Mouse (Mus musculus): Measurements from ENCODE around the gene Tdp1. TPM values are rescaled to one million over a fixed set of nuclear protein-coding genes. Genes with fewer than 3 reads are reported as not detected.
A peak's percentile ranks its signal among the peaks of the same experiment; 100 is the strongest.
"Not testable (repeated sequence)": the region's sequence is repeated elsewhere in the genome, so short reads cannot be mapped to it uniquely, and the experiment has no call there.

Tdp1 gene
- polyA plus RNA-seq, 1 experiment from 2014 or later: 51.5 TPM

DNA sequence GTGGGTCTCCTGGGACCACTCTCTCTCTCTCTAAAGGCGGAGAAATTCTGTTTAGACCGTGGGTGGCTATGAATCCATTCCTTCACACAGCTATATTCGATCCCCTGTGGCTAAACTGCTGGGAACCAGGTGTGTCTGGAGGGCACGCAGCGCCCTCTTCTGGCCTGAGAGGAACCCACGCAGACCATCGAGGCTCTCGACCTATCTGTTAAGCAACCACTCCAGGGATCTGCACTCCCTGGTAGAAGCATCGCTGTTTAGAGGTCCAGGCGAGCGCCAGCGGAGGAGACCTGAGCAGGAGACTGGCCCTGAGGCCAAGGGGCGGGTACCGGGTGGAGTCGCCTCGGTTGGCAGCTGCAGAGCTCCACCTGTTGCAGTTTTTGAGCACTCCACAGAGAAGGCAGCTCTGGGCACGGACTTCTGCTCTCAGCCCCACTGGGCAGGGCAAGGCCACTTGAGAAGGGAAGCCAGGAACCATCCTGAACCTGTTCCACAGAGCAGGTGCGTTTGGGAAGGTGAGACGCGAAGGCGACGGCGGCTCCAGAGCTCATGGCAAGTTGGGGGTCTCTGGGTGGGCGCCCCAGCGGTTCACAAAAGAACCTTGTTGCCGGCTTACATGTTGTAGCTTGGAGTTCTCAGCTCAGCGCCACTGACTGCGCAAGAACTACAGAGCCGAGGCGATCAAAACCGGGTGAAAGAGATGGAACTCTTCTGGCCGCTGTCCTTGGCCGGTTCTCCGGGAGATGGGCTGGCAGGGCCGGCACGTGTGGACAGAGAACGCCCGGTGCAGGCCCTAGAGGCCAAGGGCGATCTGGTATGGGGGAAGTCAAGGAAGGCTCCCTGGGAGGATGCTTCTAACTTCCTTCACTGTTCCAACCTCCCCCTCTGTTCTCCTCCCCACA lies 80.2 kb downstream of the Tdp1 start, which contains the start of gene Kcnk13:
TSS of gene Kcnk13 (plus strand) at position 199 of the 902 bp plus-strand sequence.
- Histone ChIP-seq H3K9me3 (no peaks in the 10 kb centered on the region), H3K4me3 (peak within 1 kb of the TSS; percentile 49), H3K27me3 (peaks cover 67% of the 10 kb centered on the region), H3K9ac (peak within 1 kb of the TSS; percentile 47), H3K27ac (replicated peaks) (no peak within 1 kb of the TSS), H3K4me2 (peak within 1 kb of the TSS; percentile 84), H3K4me1 (replicated peaks) (peaks cover 37% of the 10 kb centered on the region), H3K36me3 (no peaks in the 10 kb centered on the region)
- ATAC-seq (ENCODE audit: low FRiP score, low read depth): peak; percentile 49; the same call in 1 of the 2 replicates
- 1% methylated on average over 39 of the region's 39 CpGs for WGBS

DNA sequence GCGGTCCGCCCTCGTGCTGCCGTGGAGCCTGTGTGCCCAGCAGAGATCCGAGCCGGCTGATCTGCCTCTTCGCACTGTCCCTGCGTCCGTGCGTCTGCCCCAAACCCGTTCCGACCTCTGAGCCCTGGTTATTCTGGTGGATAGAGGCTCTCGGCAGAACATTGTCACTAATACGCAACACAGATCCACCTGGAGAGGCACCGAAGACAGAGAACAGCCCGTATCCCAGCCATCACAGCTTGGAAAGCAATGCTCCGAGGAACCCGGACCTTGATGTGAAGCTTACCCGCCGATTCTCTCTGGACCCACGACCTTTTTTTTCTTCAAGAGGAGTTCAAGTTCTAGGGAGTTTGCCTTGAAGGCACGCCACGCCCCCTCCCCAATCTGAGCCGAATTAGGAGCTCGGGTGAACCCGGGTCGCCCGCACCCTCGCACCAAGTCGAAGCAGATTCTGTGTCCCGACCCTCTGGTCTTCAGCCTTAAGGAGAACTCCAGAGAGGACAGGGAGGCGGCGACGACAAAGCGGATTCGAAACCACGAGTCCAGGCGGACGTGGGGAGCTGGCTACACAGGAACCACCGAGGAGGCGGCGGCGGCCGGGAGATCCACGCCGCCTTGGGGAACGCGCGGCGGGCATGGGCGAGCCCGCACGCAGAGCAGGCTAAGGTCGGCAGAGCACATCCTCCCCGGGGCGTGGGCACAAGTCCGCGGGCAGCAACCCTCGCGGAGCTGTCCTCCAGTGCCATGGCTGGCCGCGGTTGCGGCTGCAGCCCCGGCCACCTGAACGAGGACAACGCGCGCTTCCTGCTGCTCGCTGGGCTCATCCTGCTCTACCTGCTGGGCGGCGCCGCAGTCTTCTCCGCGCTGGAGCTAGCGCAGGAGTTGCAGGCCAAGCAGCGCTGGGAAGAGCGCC lies 81.1 kb downstream of the Tdp1 start:
- peak overlapping the region; percentile 47 for H3K9ac ChIP-seq
- peak overlapping the region; percentile 84 for H3K4me2 ChIP-seq
- no peak overlapping the region for H3K27ac ChIP-seq (replicated peaks)
- ATAC-seq (ENCODE audit: low FRiP score, low read depth): peak; percentile 49
- peaks cover 72% of the 10 kb centered on the region for H3K27me3 ChIP-seq
- WGBS: under 1% methylated on average over 76 of the region's 77 CpGs
- H3K9me3 ChIP-seq: no peaks in the 10 kb centered on the region
- H3K4me3 ChIP-seq: peak overlapping the region; percentile 49
- H3K36me3 ChIP-seq: no peaks in the 10 kb centered on the region
- peaks cover 32% of the 10 kb centered on the region for H3K4me1 ChIP-seq (replicated peaks)

DNA sequence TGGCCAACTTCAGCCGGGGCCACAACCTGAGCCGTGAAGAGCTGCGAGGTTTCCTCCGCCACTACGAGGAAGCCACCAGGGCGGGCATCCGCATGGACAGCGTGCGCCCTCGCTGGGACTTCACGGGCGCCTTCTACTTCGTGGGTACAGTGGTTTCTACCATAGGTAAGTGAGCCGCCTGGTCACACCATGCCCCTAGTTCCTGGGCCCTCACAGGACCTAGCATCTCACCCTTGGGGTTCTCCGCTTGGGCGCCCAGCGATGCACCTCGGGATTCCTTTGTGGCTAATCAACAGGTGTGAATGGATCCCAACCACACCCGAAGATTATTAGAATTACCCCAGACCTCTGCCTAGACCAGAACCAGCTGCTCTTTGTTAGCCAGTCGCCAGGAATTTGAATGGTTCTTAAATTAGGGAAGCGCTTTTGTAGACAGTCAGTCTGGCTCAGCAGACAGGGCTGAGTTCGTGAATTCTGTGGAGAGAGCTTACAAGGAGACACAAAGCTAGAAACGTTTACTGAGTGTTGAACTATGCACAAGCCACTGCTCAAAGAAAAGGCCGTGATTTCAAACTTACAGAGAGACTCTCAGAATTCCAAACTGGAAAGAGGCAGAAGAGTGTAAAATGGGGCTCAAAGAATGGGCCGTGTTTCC lies 81.9 kb downstream of the Tdp1 start:
- Histone ChIP-seq H3K4me1 (replicated peaks) (peaks cover 32% of the 10 kb centered on the region), H3K4me2 (peak overlapping the region; percentile 84), H3K27me3 (peaks cover 68% of the 10 kb centered on the region), H3K36me3 (no peaks in the 10 kb centered on the region), H3K27ac (replicated peaks) (no peak overlapping the region), H3K9ac (peak overlapping the region; percentile 47), H3K9me3 (no peaks in the 10 kb centered on the region), H3K4me3 (peak overlapping the region; percentile 49)
- ATAC-seq (ENCODE audit: low FRiP score, low read depth): peak; percentile 58
- 7% methylated on average over 25 of the region's 25 CpGs for WGBS

DNA sequence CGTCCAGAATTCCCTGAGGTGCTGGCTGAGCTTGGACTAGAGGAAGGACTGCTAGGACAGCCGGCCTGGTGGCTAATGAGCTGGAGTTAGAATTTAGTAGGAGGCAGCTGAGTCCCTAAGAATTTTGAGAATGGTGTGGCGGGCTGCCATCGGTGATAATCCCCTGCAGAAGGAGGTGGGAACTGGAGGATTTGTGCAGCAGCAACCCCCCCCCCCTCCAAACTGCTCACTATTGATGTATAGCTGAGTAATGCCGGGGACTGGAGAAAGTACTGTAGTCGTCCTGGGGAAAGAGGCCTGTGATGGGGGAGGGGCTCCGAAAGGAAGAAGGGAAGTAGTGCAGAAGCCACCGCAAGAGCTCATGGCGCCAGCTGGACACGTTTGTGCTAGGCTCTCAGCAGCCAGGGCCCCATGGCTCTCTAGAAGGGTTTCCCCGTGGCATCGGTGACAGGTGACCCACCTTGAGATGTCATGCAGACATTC lies 82.6 kb downstream of the Tdp1 start:
- Histone ChIP-seq H3K4me2 (peak overlapping the region; percentile 84), H3K4me3 (peak overlapping the region; percentile 49; the same call in 1 of the 2 replicates)
- no peak for ATAC-seq (ENCODE audit: low FRiP score, low read depth)

DNA sequence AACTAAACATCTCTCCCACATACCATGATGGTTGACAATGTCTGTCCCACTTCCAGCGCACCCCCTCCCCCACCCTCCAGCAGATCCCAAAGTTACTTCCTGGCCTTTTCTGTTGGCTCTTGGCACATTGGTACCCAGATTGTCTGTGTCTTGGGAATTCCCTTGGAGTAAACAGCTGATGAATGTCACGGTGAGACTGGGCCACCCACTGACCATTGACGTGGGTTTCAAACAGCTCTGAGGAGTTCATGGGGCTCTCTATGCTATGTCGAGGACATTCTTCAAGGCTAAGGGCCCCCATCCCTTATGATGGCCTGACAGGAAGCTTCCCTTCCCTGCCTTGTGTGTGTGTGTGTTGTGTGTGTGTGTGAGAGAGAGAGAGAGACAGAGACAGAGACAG lies 85.6 kb downstream of the Tdp1 start:
- 66% methylated on average over 4 of the region's 4 CpGs for WGBS

More for the DNA sequence above, 82.6 kb downstream of the Tdp1 start:
- Histone ChIP-seq H3K27ac (replicated peaks) (no peak overlapping the region), H3K4me1 (replicated peaks) (peaks cover 32% of the 10 kb centered on the region), H3K9ac (no peak overlapping the region), H3K36me3 (no peaks in the 10 kb centered on the region), H3K27me3 (peaks cover 67% of the 10 kb centered on the region), H3K9me3 (no peaks in the 10 kb centered on the region)
- WGBS: 16% methylated on average over 12 of the region's 12 CpGs

DNA sequence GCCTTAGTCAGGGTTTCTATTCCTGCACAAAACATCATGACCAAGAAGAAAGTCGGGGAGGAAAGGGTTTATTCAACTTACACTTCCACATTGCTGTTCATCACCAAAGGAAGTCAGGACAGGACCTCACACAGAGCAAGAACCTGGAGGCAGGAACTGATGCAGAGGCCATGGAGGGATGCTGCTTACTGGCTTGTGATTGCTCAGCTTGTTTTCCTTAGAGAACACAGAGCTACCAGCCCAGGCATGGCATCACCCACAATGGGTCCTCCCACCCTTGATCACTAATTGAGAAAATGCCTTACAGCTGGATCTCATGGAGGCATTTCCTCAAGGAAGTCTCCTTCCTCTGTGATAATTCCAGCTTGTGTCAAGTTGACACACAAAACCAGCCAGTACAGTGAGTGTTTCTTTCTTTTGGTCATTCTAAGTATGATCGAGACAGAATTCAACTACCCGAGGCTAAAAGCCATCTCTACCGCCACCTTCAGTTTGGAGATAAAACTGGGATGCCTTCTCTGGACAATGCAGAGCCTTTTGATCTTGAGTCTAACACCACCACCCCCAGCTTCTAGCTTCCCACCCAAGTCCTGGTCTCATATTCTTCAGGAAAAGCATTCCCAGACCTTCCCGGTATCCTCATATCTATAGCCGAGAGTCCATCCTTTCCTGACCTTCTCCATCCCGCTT lies 87.0 kb downstream of the Tdp1 start:
- H3K27me3 ChIP-seq: peaks cover 37% of the 10 kb centered on the region
- H3K4me3 ChIP-seq; H3K4me1 ChIP-seq (replicated peaks); ATAC-seq (ENCODE audit: low FRiP score, low read depth); H3K9me3 ChIP-seq; H3K36me3 ChIP-seq; H3K4me2 ChIP-seq; H3K27ac ChIP-seq (replicated peaks); H3K9ac ChIP-seq: not testable (repeated sequence)
- WGBS: 75% methylated on average over 7 of the region's 7 CpGs

More for the DNA sequence above, 85.6 kb downstream of the Tdp1 start:
- Histone ChIP-seq H3K27ac (replicated peaks) (no peak overlapping the region), H3K9ac (no peak overlapping the region), H3K4me2 (no peak overlapping the region), H3K27me3 (peaks cover 48% of the 10 kb centered on the region), H3K4me3 (no peak overlapping the region), H3K36me3 (no peaks in the 10 kb centered on the region), H3K9me3 (no peaks in the 10 kb centered on the region), H3K4me1 (replicated peaks) (peaks cover 23% of the 10 kb centered on the region)
- no peak for ATAC-seq (ENCODE audit: low FRiP score, low read depth)

DNA sequence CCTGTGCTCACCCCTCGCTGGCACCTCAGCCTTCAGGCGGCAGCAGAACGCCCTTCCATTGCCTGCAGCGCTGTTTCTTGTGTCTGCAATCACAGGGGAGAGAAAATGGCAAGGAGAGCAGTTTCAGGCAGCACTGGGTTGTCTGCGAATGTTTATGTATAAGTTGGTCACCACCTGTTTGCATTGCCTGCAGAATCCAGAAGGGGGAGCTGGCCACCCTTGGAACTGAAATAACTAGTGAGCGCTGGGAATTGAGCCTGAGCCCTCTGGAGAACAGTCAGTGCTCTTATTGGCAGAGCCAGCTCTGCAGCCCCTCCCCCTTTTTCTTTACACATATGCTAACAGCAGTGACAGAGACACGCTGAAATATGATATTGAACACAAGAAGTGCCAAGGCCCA lies 88.5 kb downstream of the Tdp1 start:
- Histone ChIP-seq H3K4me2 (no peak overlapping the region), H3K9ac (no peak overlapping the region), H3K4me3 (no peak overlapping the region), H3K4me1 (replicated peaks) (no peaks in the 10 kb centered on the region), H3K36me3 (no peaks in the 10 kb centered on the region), H3K9me3 (no peaks in the 10 kb centered on the region), H3K27me3 (peaks cover 23% of the 10 kb centered on the region), H3K27ac (replicated peaks) (no peak overlapping the region)
- WGBS: 56% methylated on average over 7 of the region's 7 CpGs
- no peak for ATAC-seq (ENCODE audit: low FRiP score, low read depth)

DNA sequence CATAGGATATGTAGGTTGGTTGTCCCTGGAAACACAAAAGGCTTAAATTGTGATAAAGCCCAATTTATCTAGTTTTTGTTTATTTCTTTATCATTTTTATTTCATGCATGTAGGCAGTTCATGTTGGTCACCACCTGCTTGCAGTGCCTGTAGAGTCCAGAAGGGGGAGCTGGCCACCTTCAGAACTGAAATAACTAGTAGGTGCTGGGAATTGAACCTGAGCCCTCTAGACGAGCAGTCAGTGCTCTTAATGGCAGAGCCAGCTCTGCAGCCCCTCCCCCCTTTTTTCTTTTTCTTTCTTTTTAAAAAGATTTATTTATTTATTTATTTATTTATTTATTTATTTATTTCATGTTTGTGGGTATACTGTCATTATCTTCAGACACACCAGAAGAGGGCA lies 89.3 kb downstream of the Tdp1 start:
- Histone ChIP-seq H3K9ac (no peak overlapping the region), H3K4me2 (no peak overlapping the region), H3K36me3 (no peaks in the 10 kb centered on the region), H3K27ac (replicated peaks) (no peak overlapping the region), H3K27me3 (peaks cover 14% of the 10 kb centered on the region), H3K4me1 (replicated peaks) (no peaks in the 10 kb centered on the region), H3K9me3 (no peaks in the 10 kb centered on the region), H3K4me3 (no peak overlapping the region)
- 87% methylated on average over 1 of the region's 1 CpGs for WGBS
- no peak for ATAC-seq (ENCODE audit: low FRiP score, low read depth)

DNA sequence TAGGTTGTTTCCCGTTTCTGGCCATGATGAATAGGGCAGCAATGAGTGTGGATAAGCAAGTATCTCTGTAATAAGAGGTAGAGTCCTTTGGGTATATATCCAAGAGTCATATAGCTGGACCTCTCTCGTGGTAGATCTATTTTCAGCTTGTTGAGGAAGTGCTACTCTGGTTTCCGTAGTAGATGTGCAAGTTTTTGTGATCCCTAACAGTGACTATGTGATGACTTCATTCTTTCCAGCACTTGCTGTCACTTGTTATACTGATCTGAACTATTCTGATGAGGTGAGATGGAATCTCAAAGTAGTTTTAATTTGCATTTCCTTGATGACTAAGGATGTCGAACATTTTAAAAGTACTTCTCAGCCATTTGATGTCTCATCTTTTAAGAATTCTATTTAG lies 95.2 kb downstream of the Tdp1 start:
- Histone ChIP-seq H3K36me3 (no peaks in the 10 kb centered on the region), H3K4me2 (no peak overlapping the region), H3K4me3 (no peak overlapping the region), H3K27ac (replicated peaks) (no peak overlapping the region), H3K9ac (no peak overlapping the region), H3K9me3 (no peaks in the 10 kb centered on the region), H3K4me1 (replicated peaks) (no peaks in the 10 kb centered on the region), H3K27me3 (no peaks in the 10 kb centered on the region)
- no peak for ATAC-seq (ENCODE audit: low FRiP score, low read depth)
- 89% methylated on average over 4 of the region's 4 CpGs for WGBS

DNA sequence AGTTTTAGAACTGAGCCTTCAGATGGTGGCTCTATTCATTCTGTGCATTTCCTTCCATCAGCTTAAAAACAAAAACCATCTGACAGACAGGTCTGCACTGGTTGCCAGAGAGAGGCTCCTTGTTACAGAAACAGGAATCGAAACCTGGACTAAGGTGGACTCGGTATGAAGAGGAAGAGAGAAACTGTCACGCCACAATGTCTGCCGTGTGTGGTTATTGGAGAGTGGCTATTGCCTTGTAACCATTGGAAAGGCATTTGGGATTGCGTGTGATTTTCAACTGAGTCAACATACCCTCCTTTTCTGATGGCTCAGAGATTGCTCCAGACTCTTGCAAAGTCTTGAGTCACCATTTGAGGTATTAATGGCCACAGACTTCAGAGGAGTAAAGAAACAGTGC lies 102.5 kb downstream of the Tdp1 start:
- 95% methylated on average over 5 of the region's 5 CpGs for WGBS
- Histone ChIP-seq H3K9me3 (no peaks in the 10 kb centered on the region), H3K27me3 (no peaks in the 10 kb centered on the region), H3K27ac (replicated peaks) (no peak overlapping the region), H3K4me3 (no peak overlapping the region), H3K9ac (no peak overlapping the region), H3K4me1 (replicated peaks) (no peaks in the 10 kb centered on the region), H3K36me3 (no peaks in the 10 kb centered on the region), H3K4me2 (no peak overlapping the region)
- no peak for ATAC-seq (ENCODE audit: low FRiP score, low read depth)

DNA sequence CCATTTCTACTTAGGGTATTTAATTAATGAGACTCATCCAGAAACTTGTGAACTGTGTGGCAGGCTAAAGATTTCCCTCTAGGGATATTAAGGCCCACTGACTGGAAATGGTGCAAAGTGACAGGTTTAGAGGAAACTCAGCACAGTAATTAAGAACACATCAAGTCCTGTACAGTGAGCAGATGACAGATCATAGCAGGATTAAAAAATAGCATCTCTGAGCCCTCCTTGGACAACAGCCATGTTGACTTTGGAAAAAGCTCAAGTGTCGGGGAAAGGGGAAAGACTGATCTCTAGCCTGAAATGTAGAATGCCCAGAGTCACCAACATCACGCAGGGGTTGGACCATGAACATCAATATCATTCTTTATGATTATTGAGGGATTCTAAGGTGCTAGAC lies 103.8 kb downstream of the Tdp1 start:
- no peak for ATAC-seq (ENCODE audit: low FRiP score, low read depth)
- H3K4me2 ChIP-seq: no peak overlapping the region
- 69% methylated on average over 2 of the region's 2 CpGs for WGBS

More for the DNA sequence above, 103.8 kb downstream of the Tdp1 start:
- Histone ChIP-seq H3K9me3 (no peaks in the 10 kb centered on the region), H3K36me3 (no peaks in the 10 kb centered on the region), H3K4me1 (replicated peaks) (no peaks in the 10 kb centered on the region), H3K9ac (no peak overlapping the region), H3K27me3 (no peaks in the 10 kb centered on the region), H3K4me3 (no peak overlapping the region), H3K27ac (replicated peaks) (no peak overlapping the region)

All from hindbrain, embryonic 15.5 days (tissue).